ENCODE assay signal across 8 mouse cellular contexts in genomic region chr4:151141196-151141880, GRCm38 (mm10). TPM values are rescaled to one million over a fixed set of nuclear protein-coding genes. Genes with fewer than 3 reads are reported as not detected.
DNase-seq lines count a peak whose midpoint lies in the region; ATAC-seq and TF ChIP-seq lines count a peak whose summit lies in the region.

No protein-coding gene starts in this region.

- 6% methylated on average over 13 of the region's 13 CpGs for WGBS in hindbrain, embryonic 14.5 days

- DNase-seq in Patski (ENCODE audit: low read depth, low spot score): no peak
- peak; percentile 100 for DNase-seq in cerebellum, postnatal 14 days
- peak; percentile 100 for DNase-seq in frontal cortex, postnatal 25 days (ENCODE audit: low spot score in 2 of 2)
- DNase-seq in hindbrain, embryonic 14.5 days (ENCODE audit: low spot score): peak; percentile 100
- DNase-seq in layer of hippocampus, postnatal 25 days (ENCODE audit: extremely low spot score in 1 of 2, low spot score in 1 of 2): peak; percentile 99 to 100
- peak; percentile 97 for DNase-seq in lung, postnatal 36 days
- DNase-seq in retina, postnatal 1 day: peak; percentile 93
- peak; percentile 95 for DNase-seq in thymus, postnatal 4 days

- H3K9ac ChIP-seq in hindbrain, embryonic 14.5 days: peak overlapping the region; percentile 53

- peak; percentile 61 for ATAC-seq in Patski
- peak; percentile 46 for ATAC-seq in hindbrain, embryonic 14.5 days (ENCODE audit: low FRiP score)

- H3K4me3 ChIP-seq in hindbrain, embryonic 14.5 days (replicated peaks; ENCODE audit: low read length): peak overlapping the region; percentile 9; the same call in 1 of the 2 replicates

- no peaks in the 10 kb centered on the region for H3K36me3 ChIP-seq in hindbrain, embryonic 14.5 days (replicated peaks; ENCODE audit: control insufficient read depth, insufficient read depth)

- peaks cover 38% of the 10 kb centered on the region for H3K4me1 ChIP-seq in hindbrain, embryonic 14.5 days (replicated peaks; ENCODE audit: control insufficient read depth, insufficient read depth, low read length)

- H3K27ac ChIP-seq in hindbrain, embryonic 14.5 days: peak overlapping the region; percentile 97

- POLR2A ChIA-PET in Patski (lab: Charles Lee): no interaction called here

- TF ChIP-seq CTCF in Patski (IDR thresholded peaks at IDR 0.05): no peak

- 0 out of 2 replicates have a peak, but pooled peaks cover 8% of the 10 kb centered on the region for H3K9me3 ChIP-seq in hindbrain, embryonic 14.5 days (ENCODE audit: control insufficient read depth, low read length)

- CTCF ChIA-PET in Patski (lab: Charles Lee): interaction anchor here (1.0 to 3.2 kb wide), 6 partner anchors 9 to 71 kb away, joined by 3 to 10 read pairs (median 4); no protein-coding TSS in a partner anchor

- peak overlapping the region; percentile 55 for H3K4me2 ChIP-seq in hindbrain, embryonic 14.5 days (replicated peaks)

- in situ Hi-C loops in Patski (cut with MboI; ENCODE audit: low pct_unique_long_range_greater_than_20kb): loop anchor here (5.0 to 10.0 kb wide), 2 partner anchors 64 to 177 kb away; no protein-coding TSS in a partner anchor

- peaks cover 19% of the 10 kb centered on the region for H3K27me3 ChIP-seq in Patski
- H3K27me3 ChIP-seq in hindbrain, embryonic 14.5 days (ENCODE audit: control insufficient read depth, insufficient read depth, low read length): no peaks in the 10 kb centered on the region

RNA-seq across cellular contexts. Expression of gene Gm13090, which starts 52.0 kb away (rescaled TPM):
- polyA plus RNA-seq in Patski (2021): not detected
- 0.30 and 0.36 TPM in 2 replicates for polyA plus RNA-seq in hindbrain, embryonic 14.5 days (2014; fragmentation: Nextera tagmentation; extraction: Ambion mirVana)
- total RNA-seq in layer of hippocampus, postnatal 25 days (2021): not detected
